Mouse (Mus musculus) kidney, adult 2 months (tissue): Measurements from ENCODE around the gene Rnaseh2a.

Experiments
- CTCF ChIP-seq: fragments of 200-500 bp; conservative IDR thresholded peaks from 2 replicates; pipeline ENCODE4 v1.5.1; 2011; ENCODE audit warnings: low read depth, mild to moderate bottlenecking, control low read depth, low read length, moderate library complexity, mixed read lengths; ENCODE audit not compliant: insufficient read depth, insufficient read length
- POLR2A ChIP-seq: fragments of 200-500 bp; IDR thresholded peaks from one replicate; pipeline ENCODE4 v1.6.1; 2011; ENCODE audit warnings: low read depth, low read length, control low read depth

DNA sequence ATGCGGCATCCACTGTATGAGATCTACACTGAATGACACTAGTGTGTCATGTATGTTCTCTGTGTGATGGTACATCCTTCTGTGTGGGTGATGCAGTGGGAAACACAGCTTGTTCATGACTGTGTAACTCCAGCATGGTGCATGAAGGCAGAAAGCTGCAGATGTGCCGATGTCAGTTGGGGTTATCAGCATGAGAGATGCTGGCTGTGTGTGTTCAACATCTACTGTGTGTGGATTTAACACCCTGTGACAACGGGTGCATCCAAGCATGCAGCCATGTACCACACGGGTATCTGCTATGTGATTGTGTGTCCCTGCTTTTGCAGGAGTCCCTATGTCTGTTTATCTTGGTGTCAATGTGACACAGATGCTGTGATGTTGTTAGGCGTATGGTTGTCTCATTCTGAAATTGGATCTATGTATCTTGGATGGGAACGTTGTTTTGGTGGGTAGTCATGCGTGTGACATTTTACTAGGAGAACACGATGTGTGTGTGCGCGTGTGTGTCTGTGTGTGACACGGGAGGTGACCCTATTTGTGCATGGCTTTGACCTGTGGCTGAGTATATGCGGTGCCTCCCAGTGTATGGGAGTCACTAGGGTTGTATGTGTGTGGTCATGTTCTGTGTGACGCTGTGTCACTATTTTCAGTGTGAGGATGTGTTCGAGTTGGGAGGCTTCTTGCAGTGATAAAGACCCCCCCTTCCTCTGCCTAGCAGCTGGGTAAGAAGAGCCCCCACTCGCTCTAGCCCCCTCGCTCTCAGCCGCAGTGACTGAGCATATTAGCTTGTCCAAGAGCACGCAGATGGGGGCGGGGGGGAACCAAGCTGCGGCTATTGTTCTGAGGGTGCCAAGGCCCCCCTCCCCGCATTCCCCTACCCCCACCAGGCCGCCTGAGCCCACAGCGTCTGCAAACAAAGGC lies 33.3 kb downstream of the Rnaseh2a start:
- TF ChIP-seq CTCF (no peak), POLR2A (no peak)
